Mouse (Mus musculus) ES-E14 (cell line): ENCODE results near the gene Taok3.

Source experiments
- CHD2 ChIP-seq: IDR thresholded peaks from 2 replicates; pipeline ENCODE4 v1.6.1; 2014; ENCODE audit warnings: mild to moderate bottlenecking, low read depth, low read length, inconsistent platforms
- HCFC1 ChIP-seq: IDR thresholded peaks from 2 replicates; pipeline ENCODE4 v1.6.1; 2012; ENCODE audit warnings: low read length, inconsistent platforms, borderline replicate concordance; ENCODE audit not compliant: insufficient read depth
- ZNF384 ChIP-seq: IDR thresholded peaks from 2 replicates; pipeline ENCODE4 v1.6.1; 2012; ENCODE audit warnings: low read depth, low read length, inconsistent platforms

- no peak for TF ChIP-seq CHD2
- TF ChIP-seq ZNF384 = no peak
- TF ChIP-seq HCFC1 = no peak
Measured at GRCm38 (mm10) chr5:117113330-117113729, 6.6 kb upstream of the Taok3 start.
